Mouse (Mus musculus): ENCODE data around the gene Ttyh3. TPM values are rescaled to one million over a fixed set of nuclear protein-coding genes. Genes with fewer than 3 reads are reported as not detected.

Ttyh3 gene
- total RNA-seq, 2 experiments from 2014 or later = 13.4 to 14.7 TPM

GRCm38 (mm10) chr5:140589082-140589774 is 59.6 kb downstream of the Ttyh3 start:
- no peak for DNase-seq
- intact Hi-C loops (cut with DNase I) = no loop called here

GRCm38 (mm10) chr5:140583732-140584368 is 65.0 kb downstream of the Ttyh3 start:
- intact Hi-C loops (cut with DNase I) = no loop called here
- DNase-seq = no peak

GRCm38 (mm10) chr5:140582995-140583731 is 65.7 kb downstream of the Ttyh3 start:
- DNase-seq = no peak

GRCm38 (mm10) chr5:140581569-140581968 is 67.3 kb downstream of the Ttyh3 start:
- intact Hi-C loops (cut with DNase I) = no loop called here
- DNase-seq = no peak

More at GRCm38 (mm10) chr5:140582995-140583731, 65.7 kb downstream of the Ttyh3 start:
- intact Hi-C loops (cut with DNase I) = no loop called here

GRCm38 (mm10) chr5:140579771-140580170 is 69.1 kb downstream of the Ttyh3 start:
- intact Hi-C loops (cut with DNase I) = loop anchor here (5.0 kb wide), 1 partner anchor 37 kb away; no protein-coding TSS in a partner anchor
- no peak for DNase-seq

GRCm38 (mm10) chr5:140579221-140579620 is 69.6 kb downstream of the Ttyh3 start:
- DNase-seq = no peak
- intact Hi-C loops (cut with DNase I) = loop anchor here (5.0 kb wide), 1 partner anchor 37 kb away; no protein-coding TSS in a partner anchor

- intact Hi-C loops (cut with DNase I) = loop anchor here (5.0 kb wide), 1 partner anchor 33 kb away; no protein-coding TSS in a partner anchor
- DNase-seq = peak; percentile 57 to 67
Measured at GRCm38 (mm10) chr5:140575381-140575866, 73.4 kb downstream of the Ttyh3 start.

- peak; percentile 53 to 70 for DNase-seq
- intact Hi-C loops (cut with DNase I) = no loop called here
Measured at GRCm38 (mm10) chr5:140572611-140573010, 76.2 kb downstream of the Ttyh3 start.

GRCm38 (mm10) chr5:140571673-140572072 is 77.2 kb downstream of the Ttyh3 start:
- intact Hi-C loops (cut with DNase I) = no loop called here
- DNase-seq = peak; percentile 82 to 86

GRCm38 (mm10) chr5:140571201-140571600 is 77.6 kb downstream of the Ttyh3 start:
- intact Hi-C loops (cut with DNase I) = no loop called here
- DNase-seq = no peak

Other genes with a start within 250 kb of the Ttyh3 start
- 10 to 100 TPM; 89.8 to 97.7 TPM for gene Eif3b, start 229.7 kb downstream of the Ttyh3 start, total RNA-seq (2021)
- not detected for gene Gm4869, start 203.4 kb downstream of the Ttyh3 start, total RNA-seq (2021)
- 1 to 10 TPM; 5.5 to 6.7 TPM for gene Chst12, start 143.5 kb downstream of the Ttyh3 start, total RNA-seq (2021)
- not detected for gene Grifin, start 84.0 kb downstream of the Ttyh3 start, total RNA-seq (2021)
- gene Lfng, start 41.7 kb downstream of the Ttyh3 start, total RNA-seq (2021) = 1 to 10 TPM; 7.2 to 9.1 TPM
- 1 to 10 TPM; 8.9 to 9.8 TPM for gene Iqce, start 53.3 kb upstream of the Ttyh3 start, total RNA-seq (2021)
- 10 to 100 TPM in 1 of 2 experiments, 1 to 10 TPM in 1; 8.3 to 10.4 TPM for gene Brat1, start 56.0 kb upstream of the Ttyh3 start, total RNA-seq (2021)
- under 1 TPM; 0.46 to 0.72 TPM for gene Amz1, start 75.1 kb upstream of the Ttyh3 start, total RNA-seq (2021)
- 100 to 1,000 TPM; 109 to 114 TPM for gene Gna12, start 181.4 kb upstream of the Ttyh3 start, total RNA-seq (2021)